Mouse (Mus musculus) spleen, postnatal 14 days (tissue): ENCODE measurements around the gene Ctnna2.

Source experiments
- DNase-seq, 2 experiments: peaks; one replicate each; pipeline ENCODE4 v3.0.0; 2021 to 2022; ENCODE audit warnings: low spot score in 2 of 2

Gene Ctnna2

DNA sequence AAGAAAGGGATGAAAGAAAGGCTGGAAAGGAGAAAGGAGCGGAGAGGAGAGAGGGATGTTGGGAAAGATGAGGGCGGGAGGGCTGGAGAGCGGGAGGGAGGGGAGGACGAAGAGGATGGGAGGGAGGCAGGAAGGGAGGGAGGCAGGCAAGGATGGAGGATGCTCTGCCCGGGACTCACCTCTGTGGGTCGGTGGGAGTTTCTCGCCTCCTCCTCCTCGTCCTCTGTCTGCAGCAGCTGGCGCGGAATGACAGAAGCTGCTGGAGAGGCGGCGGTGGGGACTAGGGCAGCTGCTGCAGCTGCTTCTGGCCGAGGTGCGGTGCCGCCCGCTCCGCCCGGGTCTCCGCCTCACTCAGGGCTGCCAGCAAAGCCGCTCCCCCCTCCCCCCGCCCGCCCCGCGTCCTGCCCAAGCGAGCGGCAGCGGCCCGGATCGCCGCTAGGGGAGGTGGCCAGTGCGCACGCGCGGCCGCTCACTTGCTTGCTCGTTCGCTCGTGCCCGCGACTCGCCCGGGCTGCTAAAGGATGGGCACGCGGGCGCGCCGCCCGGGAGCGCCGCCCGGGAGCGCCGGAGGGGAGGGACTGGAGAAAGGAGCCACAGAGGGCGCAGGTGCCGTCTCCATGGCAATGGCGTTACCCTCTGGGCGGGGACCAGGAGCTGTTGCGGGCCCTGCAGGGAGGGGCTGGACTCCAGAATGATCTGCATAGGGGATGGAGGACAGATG lies at the start of gene Ctnna2:
Gene Ctnna2 (minus strand): TSS at position 459 of the 721 bp plus-strand sequence.
- no peak for DNase-seq

DNA sequence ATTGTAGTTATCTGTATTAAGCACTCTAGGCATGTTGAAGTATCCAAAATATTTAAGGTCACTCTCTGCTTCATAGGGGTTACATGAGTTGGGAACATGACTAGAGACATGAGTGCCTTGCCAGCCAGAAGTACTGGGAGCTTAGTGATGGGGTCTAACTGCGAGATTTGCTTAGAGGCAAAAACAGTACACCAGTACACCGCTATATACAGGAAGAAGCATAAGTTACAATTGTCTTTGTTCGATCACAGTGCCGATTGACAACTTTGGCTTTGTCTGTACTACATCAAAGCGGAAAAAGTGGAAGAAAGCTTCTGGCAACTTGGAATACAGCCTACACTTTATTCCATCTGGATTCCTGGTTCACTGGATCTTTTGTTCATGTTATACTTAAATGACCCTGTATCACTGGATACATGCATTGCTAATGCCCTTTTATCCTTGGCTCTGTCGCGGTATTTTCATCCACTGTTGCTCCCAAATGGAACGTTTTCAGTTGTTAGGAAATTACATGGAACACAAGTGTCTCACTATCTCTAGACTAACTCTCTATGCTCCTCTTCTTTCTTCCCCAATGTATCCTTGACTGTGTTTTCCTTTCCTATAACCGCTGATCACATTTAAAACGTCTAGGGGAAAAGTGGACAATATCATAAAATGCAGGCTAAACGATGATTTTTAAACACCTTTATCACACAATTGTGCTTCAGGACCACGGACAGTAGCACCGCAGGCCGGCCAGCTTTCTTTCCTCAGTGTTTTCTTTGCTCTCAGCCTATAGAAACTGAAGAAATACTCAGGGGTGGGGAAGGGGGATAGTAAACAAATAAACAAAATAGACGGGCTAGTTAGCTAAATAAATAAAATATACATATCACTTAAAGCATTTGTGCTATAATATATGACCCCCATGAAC lies 896 bp upstream of the Ctnna2 start:
- no peak for DNase-seq

DNA sequence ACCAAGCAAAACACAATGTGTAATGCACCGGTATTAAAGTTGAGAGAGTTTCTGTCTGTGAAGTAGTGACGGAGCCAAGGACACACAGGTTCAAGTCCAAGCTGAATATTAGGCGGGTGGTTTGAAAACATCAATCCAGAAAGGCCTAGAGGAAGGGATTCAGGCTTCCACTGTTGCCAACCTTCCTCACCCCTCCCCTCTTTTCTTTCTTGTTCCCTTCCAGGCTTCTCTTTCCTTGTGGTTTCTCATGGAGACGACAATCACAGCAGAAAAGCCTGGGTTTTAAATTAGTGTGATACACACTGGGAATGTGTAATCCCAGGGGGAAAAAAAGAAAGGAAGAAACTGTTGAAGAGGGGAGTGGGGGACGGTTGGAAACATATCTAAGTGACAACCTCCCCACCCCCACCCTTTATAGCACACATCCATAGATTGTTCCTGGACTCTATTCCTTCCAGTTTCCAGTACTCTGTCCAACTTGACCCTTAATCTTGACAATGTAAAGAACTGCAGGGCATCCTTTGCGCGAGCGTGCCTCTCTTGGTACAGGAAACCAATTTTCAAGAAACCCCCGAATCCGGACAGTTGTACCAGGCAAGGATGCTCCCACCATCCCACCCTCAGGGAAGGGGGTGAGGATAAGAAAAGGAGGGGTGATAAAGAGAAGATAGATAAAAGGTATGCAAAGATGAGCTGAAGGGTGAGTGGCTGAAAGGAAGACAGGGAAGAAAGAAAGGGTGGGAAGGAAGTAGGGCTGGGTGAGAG lies 841 bp downstream of the Ctnna2 start:
- no peak for DNase-seq

DNA sequence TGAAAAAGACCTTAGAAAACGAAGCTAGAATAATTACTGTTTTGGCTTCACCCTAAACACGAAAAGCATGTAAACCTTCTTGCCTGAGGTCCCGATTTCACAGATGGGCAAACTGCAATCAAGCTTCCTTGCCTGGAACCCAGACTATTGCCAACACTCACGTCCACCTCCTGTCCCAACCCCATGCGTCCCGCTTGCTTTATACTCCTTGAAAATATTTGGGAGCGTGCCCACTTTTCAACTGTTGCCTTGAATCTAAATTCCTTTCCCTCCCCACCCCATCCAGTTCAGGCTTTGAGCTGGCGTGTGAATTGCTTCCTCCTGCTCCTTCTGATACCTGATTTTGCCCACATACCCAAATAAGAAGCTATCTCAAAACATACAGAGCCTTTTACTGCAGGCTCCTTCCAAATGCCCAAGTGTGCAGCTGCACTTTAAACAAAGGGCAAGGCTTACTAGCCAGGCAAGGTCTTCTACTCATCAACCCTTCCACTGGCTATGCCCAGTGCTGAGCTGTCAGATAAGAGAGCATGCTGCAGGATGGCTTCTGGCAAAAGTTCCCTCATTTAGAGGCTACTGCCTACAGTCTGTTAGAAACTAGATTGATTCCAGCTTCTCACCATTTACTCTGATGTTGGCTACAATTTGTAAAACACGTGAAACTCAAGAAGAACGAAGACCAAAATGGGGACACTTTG lies 8.8 kb downstream of the Ctnna2 start:
- DNase-seq, result no peak

DNA sequence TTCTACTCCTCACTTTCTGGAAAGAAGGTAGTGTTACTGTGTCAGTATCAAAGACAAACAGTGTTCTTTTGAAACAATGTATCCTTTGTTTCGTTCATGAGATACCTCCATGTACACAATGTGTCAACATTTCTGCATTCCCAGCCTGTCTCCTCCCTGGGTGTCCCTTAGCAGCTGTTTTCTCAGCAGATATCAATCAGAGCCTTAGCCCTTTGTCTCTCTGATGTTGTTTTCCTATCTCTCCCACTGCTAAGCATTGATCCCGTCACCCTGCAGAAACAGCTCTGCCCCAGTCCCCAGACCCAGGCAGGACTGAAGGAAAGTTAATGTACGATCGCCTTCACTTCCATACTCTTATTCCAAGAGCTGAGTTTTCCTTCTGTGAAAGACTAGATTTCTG lies 9.7 kb downstream of the Ctnna2 start:
- no peak for DNase-seq

DNA sequence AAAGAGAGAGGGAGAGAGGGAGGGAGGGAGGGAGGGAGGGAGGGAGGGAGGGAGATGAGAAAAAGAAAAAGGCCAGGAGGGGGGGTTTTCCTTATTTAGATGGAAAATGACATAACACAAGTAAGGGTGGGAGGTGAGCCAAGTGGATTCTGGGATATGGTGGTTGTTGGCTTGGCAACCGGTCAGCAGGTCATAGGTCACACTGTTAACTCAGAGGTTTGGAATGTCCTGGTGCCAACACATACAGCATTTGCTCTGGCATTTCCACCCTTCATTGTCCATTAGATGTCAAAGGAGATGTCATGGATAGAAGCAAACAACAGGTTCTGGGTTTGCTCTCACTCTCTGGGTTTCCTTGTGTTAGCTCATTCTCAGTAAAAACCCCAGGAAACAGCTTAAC lies 17.5 kb downstream of the Ctnna2 start:
- DNase-seq, result no peak

DNA sequence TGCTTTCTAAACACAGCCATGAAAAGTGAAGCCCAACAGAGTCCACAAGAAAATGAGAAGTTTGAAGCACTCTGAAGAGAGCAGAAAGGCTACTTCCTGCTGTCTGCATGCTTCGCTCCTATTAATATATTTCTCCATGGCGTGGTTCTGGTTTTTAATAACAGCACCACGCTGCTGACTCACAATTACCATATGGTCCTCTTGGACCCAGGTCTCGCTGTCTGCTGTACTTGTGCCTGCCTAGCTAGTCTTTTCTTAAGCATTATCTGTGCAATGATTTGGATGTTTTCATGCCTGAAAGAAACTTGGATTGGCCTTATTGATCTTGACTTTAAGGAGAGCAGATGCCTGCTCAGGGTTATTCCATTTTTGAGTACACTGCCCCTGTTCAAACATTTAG lies 28.2 kb downstream of the Ctnna2 start:
- DNase-seq, result no peak

DNA sequence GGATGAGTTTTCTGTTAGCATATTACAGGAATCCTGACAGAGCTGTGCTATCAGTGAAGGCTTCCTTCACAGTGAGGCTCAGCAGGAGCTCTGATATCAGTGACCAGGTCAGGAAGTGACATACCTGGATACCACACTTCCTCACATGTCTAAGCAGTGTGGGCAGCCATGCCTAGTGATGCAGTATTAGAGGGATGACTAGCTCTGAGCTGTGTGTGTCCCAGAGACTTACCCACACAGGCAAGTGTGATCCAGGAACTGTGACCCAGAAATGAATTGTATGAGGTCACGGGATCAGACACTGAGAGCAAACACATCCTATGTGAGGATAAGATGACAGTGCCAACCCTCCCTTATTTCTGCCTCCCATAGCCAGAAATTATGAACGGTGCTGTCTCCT lies 28.8 kb downstream of the Ctnna2 start:
- DNase-seq, result no peak

DNA sequence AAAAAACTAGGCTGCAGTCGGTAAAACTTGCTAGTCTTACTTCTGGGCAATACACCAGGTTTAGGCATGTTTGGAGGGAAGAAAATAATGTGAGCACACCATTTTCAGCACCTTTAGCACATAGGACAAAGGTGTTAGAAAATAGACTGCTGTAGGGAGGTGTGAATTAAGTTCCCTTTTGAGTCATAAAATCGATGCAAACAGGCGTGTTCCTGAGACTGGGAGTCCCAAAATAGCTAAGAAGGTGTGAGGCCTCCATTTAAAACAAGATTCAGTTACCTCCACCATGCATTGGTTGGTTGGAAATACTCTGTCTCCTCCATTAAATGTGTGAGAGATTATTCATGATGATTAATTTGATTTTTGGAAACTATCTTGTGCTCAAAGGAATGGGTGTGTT lies 50.1 kb downstream of the Ctnna2 start:
- no peak for DNase-seq

DNA sequence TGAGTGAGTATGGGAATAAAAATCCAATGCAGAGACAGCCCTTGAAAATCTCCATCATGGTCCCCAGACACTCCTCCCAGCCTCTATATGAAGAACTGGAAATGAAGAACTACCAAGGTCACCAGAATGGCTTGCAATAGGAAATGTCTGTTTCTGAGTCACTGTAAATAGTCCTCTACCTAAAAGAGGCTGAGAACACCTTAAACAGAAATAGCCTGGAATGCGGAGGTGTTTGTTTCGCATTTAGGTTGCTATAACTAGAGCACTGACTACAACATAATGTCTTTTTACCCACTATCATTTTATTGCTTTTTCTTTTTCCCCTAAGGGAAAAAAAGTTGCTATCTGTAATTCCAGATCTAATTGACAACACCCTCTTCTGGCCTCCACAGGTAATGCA lies 106.3 kb downstream of the Ctnna2 start:
- no peak for DNase-seq

DNA sequence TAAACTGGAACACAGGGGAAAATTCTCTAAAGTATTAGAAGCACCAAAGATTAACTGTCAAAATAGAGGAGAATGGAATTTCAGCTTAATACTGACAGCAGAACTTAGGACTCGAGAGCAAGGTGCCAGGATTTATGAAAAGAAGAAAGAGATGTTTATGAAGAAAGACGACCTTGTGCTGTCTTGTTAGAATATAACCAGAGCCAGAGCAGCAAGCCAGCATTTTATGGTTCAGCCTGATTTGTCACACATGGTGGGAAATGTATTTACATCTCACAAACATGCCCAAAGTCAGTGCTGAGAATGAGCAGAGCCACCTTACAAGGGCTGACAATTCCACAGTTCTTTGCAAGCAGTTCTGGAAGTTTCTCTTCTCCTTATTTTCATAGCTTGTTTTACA lies 110.2 kb downstream of the Ctnna2 start:
- DNase-seq, result no peak

DNA sequence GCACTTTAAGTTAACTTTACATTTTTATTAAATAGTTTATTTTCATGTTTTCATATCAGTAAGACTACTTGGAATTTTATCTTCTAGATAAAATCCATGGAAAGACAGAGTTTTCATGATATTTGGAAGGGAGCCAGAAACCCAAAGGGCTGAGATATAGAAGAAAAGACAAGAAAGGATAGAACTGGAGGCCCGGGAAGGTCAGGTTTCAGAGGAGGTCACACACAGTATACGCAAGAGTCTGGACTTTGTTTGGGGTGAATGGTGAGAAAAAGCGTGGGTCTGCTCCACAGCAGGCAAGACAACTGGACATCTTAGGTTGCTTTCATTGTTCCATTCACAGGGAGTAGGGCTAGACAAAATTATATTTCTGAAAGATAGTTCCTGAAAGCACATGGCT lies 111.4 kb downstream of the Ctnna2 start:
- no peak for DNase-seq

DNA sequence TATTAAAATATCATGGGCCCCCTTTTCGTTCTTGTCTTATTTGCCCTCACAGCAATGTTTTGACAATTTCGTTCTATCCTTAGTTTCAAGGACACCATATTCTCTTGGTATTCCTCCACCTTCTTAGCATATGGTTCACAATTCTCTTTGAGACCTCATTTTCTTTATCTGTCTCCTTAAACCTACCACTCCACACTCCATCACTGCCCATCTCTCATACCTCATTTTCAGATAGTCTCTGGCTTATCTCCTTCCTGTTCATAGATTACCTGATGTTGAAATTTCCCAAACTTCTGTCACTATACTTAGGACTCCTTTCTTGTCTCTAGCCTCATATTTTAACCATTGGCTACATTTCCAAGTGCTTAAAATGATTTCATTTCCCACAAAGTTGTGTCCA lies 116.1 kb downstream of the Ctnna2 start:
- no peak for DNase-seq

DNA sequence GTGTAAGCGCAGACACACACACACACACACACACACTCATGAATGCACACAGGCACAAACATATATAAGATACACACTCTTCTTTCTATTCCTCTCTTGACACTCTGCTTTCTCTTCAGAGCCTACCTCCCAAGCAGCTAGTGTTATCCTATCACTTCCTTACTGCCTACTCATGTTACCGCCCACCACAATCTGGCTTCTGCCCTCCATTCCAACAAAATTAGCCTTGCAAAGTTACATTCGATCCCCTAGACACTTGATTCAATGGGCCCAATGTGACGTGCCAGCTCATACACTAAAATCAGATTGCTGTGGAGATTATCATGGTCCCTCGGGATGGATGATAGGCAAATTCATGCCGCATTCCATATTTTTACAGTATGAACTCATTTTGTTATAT lies 116.7 kb downstream of the Ctnna2 start:
- DNase-seq, result no peak

DNA sequence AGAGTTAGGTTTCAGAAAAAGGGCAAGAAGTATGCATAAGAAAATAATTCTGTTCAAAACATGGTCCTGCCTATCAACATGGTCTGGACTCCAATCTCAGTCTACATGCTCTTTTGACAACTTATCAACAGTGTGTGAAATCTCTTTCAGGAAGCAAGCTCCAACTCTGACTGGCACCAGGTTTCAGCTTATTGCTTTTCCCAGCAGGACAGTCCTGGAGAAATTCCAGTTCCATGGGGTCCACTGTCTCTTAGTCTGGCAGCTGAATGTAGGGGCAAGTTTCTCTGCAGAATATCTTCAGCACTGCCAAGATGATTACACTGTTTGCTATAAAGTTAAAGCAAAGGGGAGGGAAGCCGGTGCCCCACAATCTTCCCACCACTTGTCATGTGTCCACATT lies 130.1 kb downstream of the Ctnna2 start:
- DNase-seq, result no peak

DNA sequence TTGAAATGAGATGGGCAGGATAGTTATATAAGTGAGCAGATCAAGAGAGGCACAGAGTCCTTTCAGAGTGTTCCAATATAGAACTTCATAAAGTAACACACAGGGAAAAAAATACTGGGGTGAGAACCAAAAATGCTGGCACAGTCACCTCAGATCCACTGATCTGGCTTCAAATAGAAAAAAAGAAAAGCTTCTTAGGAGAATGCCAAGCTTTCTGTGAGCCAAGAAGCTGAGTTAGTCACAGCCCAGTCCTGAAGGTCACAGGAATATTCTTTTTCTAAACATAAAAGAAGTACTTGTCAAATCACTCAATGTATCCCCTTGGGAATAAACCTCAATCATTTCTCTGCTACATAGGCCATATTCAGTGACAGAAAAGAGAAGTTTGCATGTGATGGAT lies 130.7 kb downstream of the Ctnna2 start:
- no peak for DNase-seq

DNA sequence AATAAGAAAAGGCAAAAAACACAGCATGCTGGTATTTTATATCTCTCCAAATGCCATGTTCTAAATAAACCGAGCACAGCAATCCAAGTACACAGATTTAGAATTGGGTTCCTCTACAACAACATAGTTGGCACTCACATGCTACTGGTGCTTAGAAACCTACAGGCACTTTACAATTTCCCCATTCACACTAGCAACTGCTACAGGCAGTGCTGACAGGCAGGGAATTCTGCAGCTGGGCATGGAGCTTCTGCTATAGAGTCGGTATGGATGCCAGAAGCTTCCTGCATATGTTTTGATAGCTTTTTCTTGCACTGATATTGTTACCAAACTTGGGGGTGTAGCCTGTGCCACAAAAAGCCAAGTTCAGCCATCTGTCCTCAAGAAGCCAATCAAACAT lies 131.8 kb downstream of the Ctnna2 start:
- DNase-seq, result no peak

DNA sequence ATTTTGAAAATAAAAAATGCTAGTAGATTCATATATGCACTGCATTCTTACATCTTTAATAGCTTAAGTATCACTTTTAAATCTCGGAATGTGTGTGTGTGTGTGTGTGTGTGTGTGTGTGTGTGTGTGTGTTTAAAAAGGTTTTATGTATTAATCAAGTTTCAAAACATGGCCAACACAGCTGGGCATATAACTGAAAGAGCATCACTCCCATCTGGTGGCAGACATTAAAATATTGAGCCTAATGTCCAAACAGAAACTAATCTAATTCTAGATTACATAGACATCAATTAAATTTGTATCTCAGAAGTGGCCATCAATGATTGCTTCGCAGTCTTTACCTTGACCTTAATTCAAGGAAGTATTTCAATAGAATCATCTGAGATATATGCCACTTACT lies 140.4 kb downstream of the Ctnna2 start:
- DNase-seq, result no peak

DNA sequence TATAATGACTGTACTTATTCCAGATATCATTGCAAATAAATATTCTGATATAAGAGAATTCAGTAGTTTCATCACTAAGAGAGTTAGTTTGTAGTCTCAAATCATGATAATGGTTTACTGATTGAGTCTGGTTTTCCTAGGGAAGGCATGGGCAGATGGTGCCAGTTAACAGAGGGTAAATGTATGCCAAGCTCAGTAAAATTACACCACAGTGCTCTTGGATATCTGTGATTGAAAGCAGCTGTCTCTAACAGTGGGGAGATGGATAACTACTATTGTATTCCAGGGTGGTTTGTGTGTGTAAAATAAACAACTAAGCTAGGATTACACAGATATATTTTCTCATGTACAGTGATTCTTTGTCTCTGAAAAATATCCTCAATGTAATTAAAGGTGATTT lies 140.8 kb downstream of the Ctnna2 start:
- no peak for DNase-seq

DNA sequence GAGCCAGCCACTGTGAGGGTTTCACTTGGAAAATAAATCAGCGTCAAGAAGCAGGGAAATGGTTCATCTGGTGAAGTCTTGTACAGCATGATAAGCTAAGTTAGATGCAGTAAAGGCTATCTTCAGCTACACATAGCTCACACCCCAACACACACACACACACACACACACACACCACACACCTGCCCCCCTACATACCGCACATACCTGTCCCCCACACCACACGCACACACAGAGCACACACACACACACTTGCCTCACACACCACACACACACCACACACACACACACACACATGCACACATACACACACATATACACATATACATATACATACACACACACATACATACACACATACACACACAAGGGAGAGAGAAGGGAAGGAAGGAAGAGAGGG lies 142.0 kb downstream of the Ctnna2 start:
- DNase-seq, result no peak

DNA sequence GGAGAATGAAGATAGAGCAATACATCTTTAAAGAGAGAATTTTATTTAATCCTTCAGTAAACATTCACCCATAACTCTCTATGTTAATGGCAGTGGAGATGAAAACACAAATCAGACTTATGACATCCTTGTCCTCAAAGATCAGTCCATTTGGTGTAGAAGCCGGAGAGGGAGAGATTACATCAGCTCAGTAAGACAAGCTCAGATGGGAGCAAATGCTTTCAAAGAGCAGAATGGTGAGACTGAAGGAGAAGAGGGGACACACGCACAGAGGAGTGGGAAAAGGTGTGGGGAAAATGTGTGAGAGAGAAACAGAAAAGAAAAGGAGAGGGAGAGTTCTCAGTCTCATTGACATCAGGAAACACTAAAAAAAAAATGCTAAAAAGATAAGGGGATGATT lies 144.8 kb downstream of the Ctnna2 start:
- no peak for DNase-seq

DNA sequence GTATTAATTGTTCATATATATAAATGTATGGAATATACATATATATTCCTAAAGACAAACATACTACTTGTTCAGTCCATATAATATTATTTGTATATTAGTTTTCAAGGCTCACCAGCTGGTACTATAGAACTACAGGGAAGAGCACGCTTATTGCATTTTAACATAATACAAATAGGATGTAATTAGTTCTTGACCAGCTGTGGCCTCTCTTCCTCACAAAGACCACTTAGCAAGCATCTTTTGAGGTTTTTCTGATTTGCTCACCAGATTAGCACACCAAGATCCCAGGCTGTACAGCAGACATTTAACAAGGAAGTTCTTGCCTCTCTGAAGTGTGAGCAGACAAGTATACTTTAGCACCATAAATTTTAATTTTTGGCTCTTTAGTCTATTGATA lies 152.0 kb downstream of the Ctnna2 start:
- DNase-seq, result no peak
